Mouse (Mus musculus) cerebellum, adult 11 months (tissue): ENCODE results near the gene Osbpl7.

ENCODE experiments used
- DNase-seq: peaks from one replicate; pipeline ENCODE4 v3.0.0; 2022

Osbpl7 gene

GRCm38 (mm10) chr11:97050216-97050943 lies at the start of gene Osbpl7:
Gene Osbpl7, plus strand, starts transcription at chr11:97050628.
- DNase-seq: peak; percentile 68

GRCm38 (mm10) chr11:97003170-97003569 lies 47.3 kb upstream of the Osbpl7 start:
- no peak for DNase-seq

- no peak for DNase-seq
Measured at GRCm38 (mm10) chr11:97007093-97007794, 43.2 kb upstream of the Osbpl7 start.

- no peak for DNase-seq
Measured at GRCm38 (mm10) chr11:97009198-97009790, 41.1 kb upstream of the Osbpl7 start.

- DNase-seq: no peak
Measured at GRCm38 (mm10) chr11:97013121-97013670, 37.2 kb upstream of the Osbpl7 start, which contains the start of gene Sp6. Gene Sp6, plus strand, starts transcription at chr11:97013394.

GRCm38 (mm10) chr11:97017696-97018582 lies 32.5 kb upstream of the Osbpl7 start:
- no peak for DNase-seq

- DNase-seq: no peak
Measured at GRCm38 (mm10) chr11:97018583-97019344, 31.7 kb upstream of the Osbpl7 start.

- DNase-seq: no peak
Measured at GRCm38 (mm10) chr11:97019345-97019708, 31.1 kb upstream of the Osbpl7 start.

GRCm38 (mm10) chr11:97021121-97021765 lies 29.2 kb upstream of the Osbpl7 start:
- DNase-seq: no peak

GRCm38 (mm10) chr11:97021873-97022484 lies 28.4 kb upstream of the Osbpl7 start:
- DNase-seq: peak; percentile 66

GRCm38 (mm10) chr11:97024977-97025376 lies 25.5 kb upstream of the Osbpl7 start:
- DNase-seq: no peak

- DNase-seq: peak; percentile 79
Measured at GRCm38 (mm10) chr11:97025721-97026344, 24.6 kb upstream of the Osbpl7 start.

- peak; percentile 78 for DNase-seq
Measured at GRCm38 (mm10) chr11:97029686-97030417, 20.6 kb upstream of the Osbpl7 start, which contains the start of gene Scrn2. Gene Scrn2, plus strand, starts transcription at chr11:97029938.

GRCm38 (mm10) chr11:97030426-97030825 lies 20.0 kb upstream of the Osbpl7 start:
- DNase-seq: no peak

- DNase-seq: no peak
Measured at GRCm38 (mm10) chr11:97031977-97032376, 18.5 kb upstream of the Osbpl7 start.

- no peak for DNase-seq
Measured at GRCm38 (mm10) chr11:97032499-97032898, 17.9 kb upstream of the Osbpl7 start.

GRCm38 (mm10) chr11:97033781-97034180 lies 16.6 kb upstream of the Osbpl7 start:
- no peak for DNase-seq

GRCm38 (mm10) chr11:97036141-97036540 lies 14.3 kb upstream of the Osbpl7 start:
- DNase-seq: no peak

GRCm38 (mm10) chr11:97038881-97039280 lies 11.5 kb upstream of the Osbpl7 start:
- DNase-seq: no peak
